Mouse (Mus musculus): ENCODE results near the gene Rasgrf2.
"Not testable (repeated sequence)": the region's sequence is repeated elsewhere in the genome, so short reads cannot be mapped to it uniquely, and the experiment has no call there.

Rasgrf2 gene

GRCm38 (mm10) chr13:92131384-92132150, at the start of gene Rasgrf2:
Gene Rasgrf2, minus strand, starts transcription at chr13:92131656.
- peak; percentile 81 for ATAC-seq (ENCODE audit: low TSS enrichment)

GRCm38 (mm10) chr13:92172686-92173085, 41.2 kb upstream of the Rasgrf2 start:
- ATAC-seq (ENCODE audit: low TSS enrichment) = not testable (repeated sequence)

GRCm38 (mm10) chr13:92150551-92150950, 19.1 kb upstream of the Rasgrf2 start:
- no peak for ATAC-seq (ENCODE audit: low TSS enrichment)

GRCm38 (mm10) chr13:92148858-92149257, 17.4 kb upstream of the Rasgrf2 start:
- ATAC-seq (ENCODE audit: low TSS enrichment) = no peak

DNA sequence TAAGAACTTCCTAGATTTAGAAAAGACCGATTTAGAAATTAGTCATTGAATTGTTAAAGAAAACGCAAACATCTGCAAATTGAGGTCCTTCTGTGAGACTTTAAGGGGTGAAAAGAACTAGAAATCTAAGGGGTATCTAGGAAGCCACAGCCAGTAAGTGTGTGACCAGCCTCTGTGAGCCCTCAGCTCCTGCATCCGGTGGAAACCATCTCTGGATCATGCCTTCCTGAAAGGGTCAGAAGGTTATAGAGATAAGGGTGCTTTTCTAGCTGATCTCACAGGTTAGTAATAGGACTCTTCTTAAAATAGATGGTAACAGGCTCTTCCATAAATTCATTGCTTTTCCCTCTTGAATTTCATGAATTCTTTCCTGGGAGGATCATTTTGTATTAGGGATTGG, 3.3 kb upstream of the Rasgrf2 start:
- no peak for ATAC-seq (ENCODE audit: low TSS enrichment)

- ATAC-seq (ENCODE audit: low TSS enrichment) = no peak
Observed at GRCm38 (mm10) chr13:92132599-92132998, 1.1 kb upstream of the Rasgrf2 start.

- peak; percentile 3; the same call in 1 of the 2 replicates for ATAC-seq (ENCODE audit: low TSS enrichment)
Observed at GRCm38 (mm10) chr13:92130994-92131383, 467 bp downstream of the Rasgrf2 start.

- no peak for ATAC-seq (ENCODE audit: low TSS enrichment)
Observed at GRCm38 (mm10) chr13:92129877-92130276, 1.6 kb downstream of the Rasgrf2 start.

DNA sequence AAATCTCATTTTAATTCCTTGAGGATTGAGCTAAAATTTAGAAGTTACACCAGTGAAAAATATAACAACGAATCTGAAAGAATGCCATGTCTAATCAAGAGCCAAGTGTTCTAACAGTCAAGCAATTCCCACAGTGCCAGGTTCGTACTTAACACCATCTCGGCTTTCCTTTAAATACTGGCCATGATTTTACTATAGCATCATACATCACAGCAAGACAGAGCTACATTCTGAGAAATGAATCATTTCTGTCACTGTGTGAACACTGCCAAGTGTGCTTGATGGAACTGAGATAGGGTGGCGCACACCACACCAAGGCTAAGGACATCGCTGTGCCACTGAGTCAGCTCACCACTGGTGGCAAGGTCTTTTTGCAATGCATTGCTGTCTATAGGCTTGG, 5.6 kb downstream of the Rasgrf2 start:
- peak; percentile 85 for ATAC-seq (ENCODE audit: low TSS enrichment)

DNA sequence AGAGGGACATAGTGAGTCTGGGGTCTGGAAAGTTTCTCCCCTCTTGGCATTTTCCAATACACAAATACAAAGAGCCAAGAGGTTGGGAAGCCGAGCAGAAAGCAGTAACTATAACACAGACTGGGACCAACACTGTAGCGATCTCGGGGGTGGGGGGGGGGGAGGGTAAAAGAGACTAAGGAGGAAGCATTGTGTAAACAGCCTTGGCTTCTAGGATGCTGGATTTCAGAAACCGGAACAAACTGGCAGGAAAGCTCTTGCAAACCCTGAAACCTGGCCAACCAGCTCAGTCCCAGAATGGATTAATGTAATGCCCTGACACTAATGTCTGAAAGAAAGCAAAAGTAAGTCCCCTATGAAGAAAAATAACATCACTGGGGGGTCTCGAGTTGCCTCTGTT, 11.8 kb downstream of the Rasgrf2 start:
- ATAC-seq (ENCODE audit: low TSS enrichment) = no peak

DNA sequence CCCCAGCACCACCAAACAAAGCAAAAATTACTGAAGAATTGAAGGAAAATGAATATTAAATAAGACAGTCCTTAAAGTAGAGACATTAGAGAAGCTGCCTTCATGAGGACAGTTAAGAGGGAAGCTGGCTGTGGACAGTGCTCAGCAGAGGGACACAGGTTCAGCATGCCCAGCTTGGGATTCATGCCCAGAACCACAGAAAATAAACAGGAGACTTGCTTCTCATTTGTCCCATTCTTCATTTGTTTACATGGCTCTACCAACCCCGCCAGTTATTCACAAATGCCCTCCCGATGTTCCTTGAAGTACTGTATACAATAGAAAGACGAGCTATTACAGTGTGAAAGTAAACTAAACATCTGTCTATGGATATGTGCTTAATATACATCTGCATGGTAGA, 17.4 kb downstream of the Rasgrf2 start:
- no peak for ATAC-seq (ENCODE audit: low TSS enrichment)

DNA sequence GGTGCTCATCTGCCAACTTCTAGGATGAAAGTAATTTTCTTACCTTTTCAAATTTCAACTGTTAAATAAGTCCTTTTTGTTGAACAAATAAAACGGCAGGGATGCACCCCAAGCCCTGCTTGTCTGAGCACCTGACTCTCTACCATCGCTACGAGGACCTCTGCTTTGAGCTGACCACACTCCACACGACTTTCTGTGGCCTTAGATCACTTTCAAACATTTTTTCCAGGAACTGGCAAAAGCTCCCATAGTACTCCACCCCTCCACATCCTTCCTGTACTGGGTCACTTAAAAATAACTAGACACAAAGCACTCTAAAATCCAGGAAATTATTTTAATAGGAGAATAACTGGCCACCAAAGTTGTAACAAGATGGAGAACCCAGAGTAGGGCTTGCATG, 23.2 kb downstream of the Rasgrf2 start:
- no peak for ATAC-seq (ENCODE audit: low TSS enrichment)

- peak; percentile 41; the same call in 1 of the 2 replicates for ATAC-seq (ENCODE audit: low TSS enrichment)
Observed at GRCm38 (mm10) chr13:92104259-92104658, 27.2 kb downstream of the Rasgrf2 start.

- no peak for ATAC-seq (ENCODE audit: low TSS enrichment)
Observed at GRCm38 (mm10) chr13:92098484-92098883, 33.0 kb downstream of the Rasgrf2 start.

- ATAC-seq (ENCODE audit: low TSS enrichment) = peak; percentile 82
Observed at GRCm38 (mm10) chr13:92095131-92096090, 36.0 kb downstream of the Rasgrf2 start.

GRCm38 (mm10) chr13:92093712-92094290, 37.7 kb downstream of the Rasgrf2 start:
- no peak for ATAC-seq (ENCODE audit: low TSS enrichment)

DNA sequence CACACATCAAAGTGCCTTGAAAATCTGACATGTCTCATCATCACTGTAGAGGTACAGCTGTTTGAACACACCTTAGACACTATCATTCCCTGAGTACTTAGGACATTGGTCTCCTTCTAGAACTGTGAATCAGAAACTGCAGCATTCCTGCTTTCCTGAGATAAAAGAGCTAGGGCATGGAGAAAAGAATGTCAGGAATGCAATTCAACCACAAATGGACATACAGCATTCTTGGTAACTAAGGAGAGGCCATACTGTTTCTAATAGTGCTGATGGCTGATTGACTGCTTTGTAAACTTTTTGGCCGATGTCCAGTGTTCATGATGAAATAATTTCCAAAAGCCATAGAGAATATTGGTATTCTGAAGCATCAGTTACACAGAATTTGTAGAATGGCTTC, 58.3 kb downstream of the Rasgrf2 start:
- ATAC-seq (ENCODE audit: low TSS enrichment) = no peak

GRCm38 (mm10) chr13:92068651-92069050, 62.8 kb downstream of the Rasgrf2 start:
- no peak for ATAC-seq (ENCODE audit: low TSS enrichment)

GRCm38 (mm10) chr13:92067831-92068230, 63.6 kb downstream of the Rasgrf2 start:
- ATAC-seq (ENCODE audit: low TSS enrichment) = no peak

DNA sequence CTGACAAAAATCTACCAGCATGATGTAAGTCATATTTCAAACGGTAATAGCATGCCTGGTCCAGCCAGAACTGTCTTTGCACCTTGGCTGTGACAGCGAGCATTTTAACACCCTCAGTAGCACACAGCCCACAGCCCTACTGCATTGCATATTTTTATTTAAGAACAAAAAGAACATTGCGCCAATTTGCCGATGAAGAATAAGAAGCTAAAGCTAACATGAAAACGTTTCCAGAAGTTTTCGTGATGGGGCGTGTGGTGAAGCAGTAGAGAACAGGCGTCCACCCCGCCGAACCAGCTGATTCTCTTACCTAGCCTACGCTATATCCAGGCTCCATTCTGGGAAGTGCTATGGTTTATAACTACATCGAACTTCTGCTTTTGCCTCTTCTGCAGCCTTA, 77.7 kb downstream of the Rasgrf2 start:
- peak; percentile 89 for ATAC-seq (ENCODE audit: low TSS enrichment)

DNA sequence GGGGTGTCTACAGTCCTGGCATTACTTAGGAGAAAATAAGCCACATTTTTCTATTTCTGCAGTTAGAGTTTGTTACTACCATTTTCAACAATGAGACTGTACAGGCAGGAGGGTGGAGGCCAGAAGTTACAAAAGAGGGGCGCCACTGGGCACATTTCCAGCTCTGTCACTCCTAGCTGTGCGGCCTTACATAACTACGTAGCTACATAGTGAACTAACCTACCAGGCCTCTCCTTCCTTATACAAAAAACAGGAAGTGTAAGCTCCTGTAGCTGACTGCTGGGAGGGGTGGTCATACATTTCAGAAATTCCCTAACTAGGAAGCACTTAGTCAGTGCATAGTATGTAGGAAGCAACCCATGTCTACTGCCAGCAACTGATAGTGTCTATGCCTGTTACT, 78.5 kb downstream of the Rasgrf2 start:
- peak; percentile 45 for ATAC-seq (ENCODE audit: low TSS enrichment)

GRCm38 (mm10) chr13:92051216-92051615, 80.2 kb downstream of the Rasgrf2 start:
- ATAC-seq (ENCODE audit: low TSS enrichment) = no peak

Measured in frontal cortex, adult (tissue).